Mouse (Mus musculus) embryonic facial prominence, embryonic 14.5 days (tissue): ENCODE measurements at regions not wholly inside any gene's neighbourhood (a gene's known extent, or its start where the extent isn't known, plus 50 kb on each side); places are given as distances from the start of the nearest gene placed in this dataset.

Experiments used
- ATAC-seq: fragments of 200-750 bp; cut with Nextera tagmentation; 2 replicates; pipeline ENCODE4 v1.8.0; 2017; ENCODE audit warnings: low read depth, moderate number of reproducible peaks, moderate TSS enrichment
- DNase-seq: peaks from one replicate; pipeline ENCODE4 v3.0.0-alpha.2; 2015; ENCODE audit warnings: low spot score
- H3K27ac ChIP-seq: fragments of 300-500 bp; sonication (generic); replicated peaks from 2 replicates; pipeline ENCODE4 v1.5.1; 2014; ENCODE audit warnings: low read depth, mild to moderate bottlenecking, low read length, moderate library complexity
- H3K27me3 ChIP-seq: fragments of 300-500 bp; sonication (generic); replicated peaks from 2 replicates; pipeline ENCODE4 v1.6.1; 2014; ENCODE audit warnings: low read length; ENCODE audit not compliant: control insufficient read depth, insufficient read depth
- H3K36me3 ChIP-seq: fragments of 300-500 bp; sonication (generic); 2 replicates; pipeline ENCODE4 v1.6.1; 2014; ENCODE audit warnings: low read length, mixed read lengths; ENCODE audit not compliant: control insufficient read depth, insufficient read depth
- H3K4me1 ChIP-seq: fragments of 300-500 bp; sonication (generic); 2 replicates; pipeline ENCODE4 v1.6.1; 2014; ENCODE audit warnings: antibody characterized with exemption, low read length; ENCODE audit not compliant: control insufficient read depth, insufficient read depth
- H3K4me2 ChIP-seq: fragments of 300-500 bp; sonication (generic); 2 replicates; pipeline ENCODE4 v1.6.1; 2014; ENCODE audit warnings: low read depth, mild to moderate bottlenecking, low read length, moderate library complexity, mixed read lengths
- H3K4me3 ChIP-seq: fragments of 300-500 bp; sonication (generic); 2 replicates; pipeline ENCODE4 v1.5.1; 2014; ENCODE audit warnings: low read depth, mild to moderate bottlenecking, low read length
- H3K9ac ChIP-seq: fragments of 300-500 bp; sonication (generic); 2 replicates; pipeline ENCODE4 v1.6.1; 2014; ENCODE audit warnings: low read depth, mild to moderate bottlenecking, low read length, moderate library complexity, mixed read lengths
- H3K9me3 ChIP-seq: fragments of 300-500 bp; sonication (generic); 2 replicates; pipeline ENCODE4 v1.6.1; 2016; ENCODE audit warnings: low read length; ENCODE audit not compliant: control insufficient read depth
- WGBS: fragments of 180-500 bp; shearing (Covaris S2); extraction: QIAGEN DNeasy Blood & Tissue Kit; methylation state at CpG from one replicate; pipeline ENCODE4 v1.1.7; 2014; 5-methylcytosine and 5-hydroxymethylcytosine counted together

DNA sequence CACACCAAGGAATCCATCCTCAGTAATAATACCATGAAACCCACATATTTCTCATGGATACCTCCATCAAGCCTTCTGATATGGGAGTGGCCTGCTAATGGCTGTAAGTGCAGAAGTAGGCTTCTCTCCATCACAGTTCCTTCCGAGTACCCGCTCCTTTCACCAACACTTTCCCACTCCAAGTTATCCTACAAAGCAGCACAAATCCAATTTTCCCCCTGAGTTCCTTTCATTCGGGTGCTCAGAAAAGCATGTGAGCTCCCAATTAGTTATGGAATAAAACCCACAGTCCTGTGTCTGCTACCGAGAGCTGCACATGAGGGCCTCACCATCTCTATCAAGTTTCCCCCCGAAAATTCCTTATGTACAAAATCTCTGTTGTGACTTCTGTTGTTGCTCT lies 75.8 kb upstream of the Ubash3b start:
- H3K9ac ChIP-seq: no peak overlapping the region
- no peak overlapping the region for H3K4me2 ChIP-seq
- peaks cover 21% of the 10 kb centered on the region for H3K4me1 ChIP-seq
- no peak overlapping the region for H3K4me3 ChIP-seq
- WGBS: 73% methylated on average over 5 of the region's 5 CpGs
- H3K27ac ChIP-seq: no peak overlapping the region
- no peaks in the 10 kb centered on the region for H3K27me3 ChIP-seq
- ATAC-seq: no peak
- peaks cover 4% of the 10 kb centered on the region; the same call in 1 of the 2 replicates for H3K9me3 ChIP-seq
- no peak for DNase-seq
- no peaks in the 10 kb centered on the region for H3K36me3 ChIP-seq

DNA sequence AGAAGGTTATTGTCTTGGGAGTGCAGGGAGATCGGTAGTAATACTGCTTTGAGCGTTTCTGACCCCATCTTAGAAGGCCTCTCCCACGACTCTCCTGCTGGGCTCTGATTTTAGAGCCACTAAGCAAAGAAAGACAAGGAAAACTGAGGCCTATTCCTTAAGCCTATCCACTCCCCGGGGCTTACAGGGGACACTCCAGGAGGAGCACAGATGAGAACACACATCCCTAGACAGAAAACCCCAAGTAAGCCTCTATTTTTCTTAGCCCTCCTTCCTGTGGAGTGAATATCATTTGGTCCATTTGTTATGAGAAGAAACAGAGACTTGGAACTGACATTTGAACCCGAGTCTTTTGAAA lies 67.7 kb upstream of the Ubash3b start:
- 5% methylated on average over 5 of the region's 5 CpGs for WGBS
- ATAC-seq (no peak), DNase-seq (no peak)
- H3K9me3 ChIP-seq: no peaks in the 10 kb centered on the region
- no peaks in the 10 kb centered on the region for H3K36me3 ChIP-seq
- peak overlapping the region; percentile 36 for H3K4me3 ChIP-seq
- no peaks in the 10 kb centered on the region for H3K27me3 ChIP-seq
- peak overlapping the region; percentile 92 for H3K27ac ChIP-seq
- H3K4me1 ChIP-seq: peaks cover 9% of the 10 kb centered on the region
- H3K9ac ChIP-seq: peak overlapping the region; percentile 64
- peak overlapping the region; percentile 59 for H3K4me2 ChIP-seq

- Histone ChIP-seq H3K9me3 (no peaks in the 10 kb centered on the region), H3K27me3 (no peaks in the 10 kb centered on the region), H3K27ac (peak overlapping the region; percentile 92), H3K4me2 (peak overlapping the region; percentile 59), H3K4me1 (peaks cover 10% of the 10 kb centered on the region), H3K4me3 (peak overlapping the region; percentile 36), H3K9ac (peak overlapping the region; percentile 64), H3K36me3 (no peaks in the 10 kb centered on the region)
- peak; percentile 92 for ATAC-seq
- WGBS: 4% methylated on average over 28 of the region's 29 CpGs
- DNase-seq: peak; percentile 96
Observed at GRCm38 (mm10) chr9:41228425-41229224, 67.1 kb upstream of the Ubash3b start.

DNA sequence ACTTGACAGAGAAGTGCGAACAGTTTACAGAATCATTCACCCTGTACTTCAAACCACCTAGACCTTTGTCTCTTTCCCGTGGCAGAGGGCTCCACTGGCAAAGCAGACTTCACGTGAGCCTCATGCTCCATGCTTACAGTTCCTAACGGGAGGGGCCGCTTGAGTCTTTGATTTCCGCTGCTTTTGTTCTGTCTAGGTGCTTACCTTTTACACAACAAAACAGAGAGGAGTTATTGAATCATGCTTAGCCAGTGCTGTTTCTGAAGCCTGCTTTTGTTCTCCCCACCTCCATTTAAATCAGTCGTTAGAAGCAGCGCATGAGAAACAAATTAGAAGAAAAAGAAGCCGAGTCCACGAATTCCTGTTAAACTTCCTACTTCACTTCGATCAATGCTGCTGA lies 61.9 kb upstream of the Ubash3b start:
- Histone ChIP-seq H3K9ac (no peak overlapping the region), H3K27ac (peak overlapping the region; percentile 75), H3K36me3 (no peaks in the 10 kb centered on the region), H3K4me1 (peaks cover 11% of the 10 kb centered on the region), H3K27me3 (no peaks in the 10 kb centered on the region), H3K4me3 (no peak overlapping the region), H3K9me3 (no peaks in the 10 kb centered on the region), H3K4me2 (0 out of 2 replicates have a peak overlapping the region, but pooled peaks have one; percentile 2)
- DNase-seq (peak; percentile 31), ATAC-seq (no peak)
- 41% methylated on average over 11 of the region's 11 CpGs for WGBS

- Histone ChIP-seq H3K27ac (no peak overlapping the region), H3K9me3 (no peaks in the 10 kb centered on the region), H3K36me3 (no peaks in the 10 kb centered on the region), H3K4me1 (peaks cover 11% of the 10 kb centered on the region), H3K4me2 (no peak overlapping the region), H3K27me3 (no peaks in the 10 kb centered on the region), H3K4me3 (no peak overlapping the region), H3K9ac (no peak overlapping the region)
- ATAC-seq (no peak), DNase-seq (no peak)
- WGBS: 87% methylated on average over 16 of the region's 16 CpGs
Observed at GRCm38 (mm10) chr9:41222346-41223015, 61.0 kb upstream of the Ubash3b start.

GRCm38 (mm10) chr9:41221110-41221790 lies 59.8 kb upstream of the Ubash3b start:
- WGBS: 84% methylated on average over 4 of the region's 4 CpGs
- H3K4me3 ChIP-seq: no peak overlapping the region

DNA sequence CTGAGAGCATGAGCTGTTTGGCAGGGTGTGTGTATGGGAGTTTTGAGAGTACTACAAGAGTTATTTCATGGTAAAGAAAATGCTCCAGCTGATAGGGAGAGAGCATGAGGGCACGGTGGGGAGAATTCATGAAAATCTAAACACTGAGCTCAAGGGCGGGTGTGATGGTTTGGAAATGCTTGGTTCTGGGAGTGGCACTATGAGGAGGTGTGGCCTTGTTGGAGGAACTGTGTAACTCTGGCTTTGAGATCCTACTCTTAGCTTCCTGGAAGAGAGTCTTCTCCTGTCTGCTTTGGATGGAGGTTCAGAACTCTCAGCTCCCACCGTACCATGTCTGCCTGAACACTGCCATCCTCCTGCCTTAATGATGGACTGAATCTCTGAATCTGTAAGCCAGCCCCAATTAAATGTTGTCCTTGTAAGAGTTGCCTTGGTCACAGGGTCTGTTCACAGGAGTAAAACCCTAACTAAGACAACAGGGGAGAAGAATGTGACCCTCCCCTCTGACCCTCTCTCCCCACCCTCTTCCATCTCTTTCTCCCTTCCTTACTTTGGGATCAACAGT lies 58.7 kb upstream of the Ubash3b start:
- 83% methylated on average over 3 of the region's 3 CpGs for WGBS

More at GRCm38 (mm10) chr9:41221110-41221790, 59.8 kb upstream of the Ubash3b start:
- Histone ChIP-seq H3K27me3 (no peaks in the 10 kb centered on the region), H3K4me2 (no peak overlapping the region), H3K9me3 (no peaks in the 10 kb centered on the region), H3K9ac (no peak overlapping the region), H3K36me3 (no peaks in the 10 kb centered on the region), H3K27ac (no peak overlapping the region), H3K4me1 (peaks cover 11% of the 10 kb centered on the region)
- ATAC-seq (no peak), DNase-seq (no peak)

DNA sequence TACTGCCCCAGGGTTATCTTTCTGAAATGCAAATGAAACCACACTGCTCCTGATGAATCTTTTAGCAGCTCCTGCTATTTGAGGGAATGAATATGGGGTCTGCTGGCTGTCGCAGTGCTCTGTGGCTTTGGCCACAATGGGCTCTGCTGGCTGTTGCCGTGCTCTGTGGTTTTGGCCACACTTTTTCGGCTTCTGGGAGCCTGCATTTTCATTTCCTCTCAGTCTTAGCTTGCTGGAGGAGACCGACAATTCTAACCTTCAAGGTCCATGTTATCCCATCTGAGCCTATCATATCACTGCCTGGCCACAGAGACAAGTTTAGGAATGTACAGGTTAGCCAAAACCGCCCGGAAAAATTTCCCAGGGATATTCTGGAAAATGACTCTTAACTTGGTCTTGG lies 57.2 kb upstream of the Ubash3b start:
- Histone ChIP-seq H3K27ac (no peak overlapping the region), H3K4me3 (no peak overlapping the region), H3K36me3 (no peaks in the 10 kb centered on the region), H3K9ac (no peak overlapping the region), H3K4me2 (no peak overlapping the region), H3K4me1 (peaks cover 11% of the 10 kb centered on the region), H3K9me3 (no peaks in the 10 kb centered on the region), H3K27me3 (no peaks in the 10 kb centered on the region)
- ATAC-seq (no peak), DNase-seq (peak; percentile 26)
- 77% methylated on average over 6 of the region's 6 CpGs for WGBS

More for the DNA sequence above, 58.7 kb upstream of the Ubash3b start:
- ATAC-seq: no peak
- H3K4me1 ChIP-seq: peaks cover 11% of the 10 kb centered on the region
- no peaks in the 10 kb centered on the region for H3K27me3 ChIP-seq
- no peak overlapping the region for H3K9ac ChIP-seq
- no peak overlapping the region for H3K4me3 ChIP-seq
- no peak overlapping the region for H3K27ac ChIP-seq
- no peaks in the 10 kb centered on the region for H3K9me3 ChIP-seq
- no peak for DNase-seq
- no peak overlapping the region for H3K4me2 ChIP-seq
- no peaks in the 10 kb centered on the region for H3K36me3 ChIP-seq
